Mouse (Mus musculus) CH12.LX (cell line): ENCODE data around the gene Raver1. TPM values are rescaled to one million over a fixed set of nuclear protein-coding genes. Genes with fewer than 3 reads are reported as not detected.
A peak's percentile ranks its signal among the peaks of the same experiment; 100 is the strongest.

Source experiments
- DNase-seq: peaks from one replicate; pipeline ENCODE4 v3.0.0-alpha.2; 2013; ENCODE audit errors: extremely low read depth
- H3K27ac ChIP-seq: 2 replicates; pipeline ENCODE4 v1.5.1; 2012; ENCODE audit warnings: low read depth, mild to moderate bottlenecking, control low read depth, moderate library complexity; ENCODE audit not compliant: insufficient read depth
- H3K27me3 ChIP-seq: replicated peaks from 2 replicates; pipeline ENCODE3; 2012; ENCODE audit warnings: inconsistent platforms
- H3K36me3 ChIP-seq, 2 experiments: replicated peaks in 1 of 2; 2 replicates each; pipeline versions ENCODE3 to v1.6.1; 2012; ENCODE audit warnings: inconsistent platforms in 1 of 2, low read length in 1 of 2, mild to moderate bottlenecking in 1 of 2, mixed read lengths in 1 of 2, moderate library complexity in 1 of 2; ENCODE audit not compliant: control insufficient read depth in 1 of 2, insufficient read depth in 1 of 2
- H3K4me1 ChIP-seq, 2 experiments: 2 replicates each; pipeline ENCODE4 v1.6.1; 2012; ENCODE audit warnings: inconsistent platforms in 1 of 2, moderate library complexity in 1 of 2; ENCODE audit not compliant: insufficient read depth in 2 of 2, control insufficient read depth in 1 of 2
- H3K4me2 ChIP-seq: 2 replicates; pipeline ENCODE4 v1.6.1; 2012; ENCODE audit warnings: low read depth, mild to moderate bottlenecking, control low read depth; ENCODE audit not compliant: poor library complexity, insufficient read depth, severe bottlenecking
- H3K4me3 ChIP-seq, 3 experiments: fragments of 150-350 bp in 1 of 3; sonication (generic) in 1 of 3; replicated peaks in 1 of 3; 2 replicates each; pipeline versions ENCODE3 to v1.5.1; 2011 to 2012; ENCODE audit warnings: low read depth in 2 of 3, low read length in 2 of 3, mild to moderate bottlenecking in 2 of 3, moderate library complexity in 2 of 3, control low read depth in 1 of 3, improper control_type of control experiment in 1 of 3, inconsistent platforms in 1 of 3, mixed read lengths in 1 of 3; ENCODE audit not compliant: poor library complexity in 1 of 3
- H3K79me2 ChIP-seq: replicated peaks from 2 replicates; pipeline ENCODE4 v1.6.1; 2012; ENCODE audit warnings: mild to moderate bottlenecking, moderate library complexity; ENCODE audit not compliant: control insufficient read depth, poor library complexity, insufficient read depth, severe bottlenecking; ENCODE audit errors: extremely low read depth
- H3K9ac ChIP-seq: 2 replicates; pipeline ENCODE4 v1.6.1; 2012; ENCODE audit warnings: low read depth, mild to moderate bottlenecking, control low read depth, moderate library complexity; ENCODE audit not compliant: insufficient read depth
- H3K9me3 ChIP-seq: replicated peaks from 2 replicates; pipeline ENCODE3; 2012; ENCODE audit warnings: low read length, inconsistent platforms, mixed read lengths
- BHLHE40 ChIP-seq: IDR thresholded peaks from 2 replicates; pipeline ENCODE4 v1.6.1; 2011; ENCODE audit warnings: mild to moderate bottlenecking, low read depth, low read length, improper control_type of control experiment
- CHD1 ChIP-seq: IDR thresholded peaks from 2 replicates; pipeline ENCODE4 v1.6.1; 2012; ENCODE audit warnings: low read depth, low read length, improper control_type of control experiment, inconsistent platforms
- CHD2 ChIP-seq: IDR thresholded peaks from 2 replicates; pipeline ENCODE4 v1.6.1; 2011; ENCODE audit warnings: low read length, improper control_type of control experiment
- CTCF ChIP-seq, 2 experiments: IDR thresholded peaks in 1 of 2; conservative IDR thresholded peaks in 1 of 2; 2 replicates each; pipeline ENCODE4 v1.5.1; 2011 to 2012; ENCODE audit warnings: low read depth in 2 of 2, low read length in 2 of 2, improper control_type of control experiment in 1 of 2, inconsistent platforms in 1 of 2, mild to moderate bottlenecking in 1 of 2, moderate library complexity in 1 of 2
- E2F4 ChIP-seq: IDR thresholded peaks from 2 replicates; pipeline ENCODE4 v1.6.1; 2011; ENCODE audit warnings: low read depth, low read length, improper control_type of control experiment; ENCODE audit not compliant: insufficient replicate concordance
- ELF1 ChIP-seq: IDR thresholded peaks from 2 replicates; pipeline ENCODE4 v1.6.1; 2014; ENCODE audit warnings: low read depth, mild to moderate bottlenecking, inconsistent platforms, low read length, improper control_type of control experiment
- ETS1 ChIP-seq: conservative IDR thresholded peaks from 2 replicates; pipeline ENCODE4 v1.6.1; 2012; ENCODE audit warnings: low read depth, mild to moderate bottlenecking, inconsistent platforms, low read length, improper control_type of control experiment, moderate library complexity
- GABPA ChIP-seq: IDR thresholded peaks from 2 replicates; pipeline ENCODE4 v1.6.1; 2012; ENCODE audit warnings: low read depth, low read length, improper control_type of control experiment, inconsistent platforms; ENCODE audit not compliant: insufficient replicate concordance
- HCFC1 ChIP-seq: IDR thresholded peaks from 2 replicates; pipeline ENCODE4 v1.6.1; 2012; ENCODE audit warnings: low read depth, mild to moderate bottlenecking, inconsistent platforms, low read length, improper control_type of control experiment
- JUN ChIP-seq: IDR thresholded peaks from 2 replicates; pipeline ENCODE4 v1.6.1; 2011; ENCODE audit warnings: low read depth, mild to moderate bottlenecking, low read length, improper control_type of control experiment, moderate library complexity; ENCODE audit not compliant: insufficient read depth
- KAT2A ChIP-seq: IDR thresholded peaks from 2 replicates; pipeline ENCODE4 v1.6.1; 2012; ENCODE audit warnings: low read length, improper control_type of control experiment, inconsistent platforms; ENCODE audit not compliant: insufficient replicate concordance
- MAX ChIP-seq: IDR thresholded peaks from 2 replicates; pipeline ENCODE4 v1.6.1; 2011; ENCODE audit warnings: low read length, improper control_type of control experiment
- MAZ ChIP-seq: IDR thresholded peaks from 2 replicates; pipeline ENCODE4 v1.6.1; 2012; ENCODE audit warnings: low read depth, mild to moderate bottlenecking, inconsistent platforms, low read length, improper control_type of control experiment, moderate library complexity
- NELFE ChIP-seq: IDR thresholded peaks from 2 replicates; pipeline ENCODE4 v1.6.1; 2011; ENCODE audit warnings: low read depth, low read length, improper control_type of control experiment
- PAX5 ChIP-seq: IDR thresholded peaks from 2 replicates; pipeline ENCODE4 v1.6.1; 2012; ENCODE audit warnings: low read length, inconsistent platforms, mixed read lengths
- POLR2A ChIP-seq: IDR thresholded peaks from 2 replicates; pipeline ENCODE4 v1.6.1; 2011; ENCODE audit warnings: low read depth, mild to moderate bottlenecking, improper control_type of control experiment, low read length
- POLR2AphosphoS2 ChIP-seq: IDR thresholded peaks from 2 replicates; pipeline ENCODE4 v1.6.1; 2011; ENCODE audit warnings: low read depth, low read length, improper control_type of control experiment
- RCOR1 ChIP-seq: conservative IDR thresholded peaks from 2 replicates; pipeline ENCODE4 v1.6.1; 2012; ENCODE audit warnings: low read depth, mild to moderate bottlenecking, inconsistent platforms, low read length, improper control_type of control experiment
- TBP ChIP-seq: conservative IDR thresholded peaks from 2 replicates; pipeline ENCODE4 v1.6.1; 2011; ENCODE audit warnings: low read depth, low read length, improper control_type of control experiment
- TCF12 ChIP-seq: IDR thresholded peaks from 2 replicates; pipeline ENCODE4 v1.6.1; 2014; ENCODE audit warnings: low read depth, mild to moderate bottlenecking, inconsistent platforms, low read length, improper control_type of control experiment
- USF2 ChIP-seq: conservative IDR thresholded peaks from 2 replicates; pipeline ENCODE4 v1.6.1; 2011; ENCODE audit warnings: low read depth, low read length, improper control_type of control experiment
- ZMIZ1 ChIP-seq: IDR thresholded peaks from 2 replicates; pipeline ENCODE4 v1.6.1; 2012; ENCODE audit warnings: low read depth, mild to moderate bottlenecking, inconsistent platforms, low read length, improper control_type of control experiment
- ZNF384 ChIP-seq: IDR thresholded peaks from 2 replicates; pipeline ENCODE4 v1.6.1; 2012; ENCODE audit warnings: low read depth, low read length, improper control_type of control experiment, inconsistent platforms
- dilution Hi-C: fragments of 300-500 bp; cut with MboI; formaldehyde crosslinking; loops from 2 replicates; pipeline ENCODE4 v1.14.3; 2020; ENCODE audit warnings: low sequenced_read_pairs; ENCODE audit not compliant: extremely low pct_unique_long_range_greater_than_20kb, extremely low pct_ligation_motif_present
- in situ Hi-C: fragments of 300-500 bp; cut with MboI; formaldehyde crosslinking; loops from 3 replicates; pipeline ENCODE4 v1.14.3; 2019; ENCODE audit warnings: low sequenced_read_pairs, low pct_ligation_motif_present, low pct_unique_long_range_greater_than_20kb, mixed read lengths
- polyA plus RNA-seq: library from polyadenylated mRNA; unstranded; fragments of >175 nt; gene quantifications from 2 replicates; pipeline ENCODE4 v1.2.1, GENCODE M21; 2012; ENCODE audit warnings: low read depth; ENCODE audit not compliant: insufficient read length
- total RNA-seq, 2 experiments: library from RNA; depleted of rRNA; stranded (reverse); fragments of 300-350 nt in 1 of 2; fragments of >200 nt in 1 of 2; gene quantifications; 2 replicates each; pipeline ENCODE4 v1.2.3; 2012 to 2014

Raver1 gene
- total and polyA plus RNA-seq, 3 experiments: 18.9 to 101 (median 30.8) TPM

DNA sequence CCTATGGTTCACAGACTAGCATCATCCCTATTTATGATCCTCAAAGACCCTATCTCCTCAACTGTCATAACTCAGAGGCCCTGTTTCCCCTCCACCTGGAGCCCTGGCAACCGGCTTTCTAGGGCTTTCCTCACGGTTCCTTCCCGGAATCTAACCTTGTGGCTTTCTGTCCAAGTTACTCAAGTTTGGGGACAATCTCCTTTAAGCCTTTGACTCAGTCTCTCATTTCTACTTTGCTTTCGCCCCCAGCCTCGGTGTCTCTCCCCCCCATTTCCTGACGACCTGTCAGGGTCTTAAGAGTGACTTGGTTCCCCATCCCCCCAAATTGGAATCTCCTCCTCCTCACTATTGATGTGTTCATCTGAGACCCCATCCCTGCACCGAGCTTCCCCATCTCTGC is 59.3 kb downstream of the Raver1 start:
- Histone ChIP-seq H3K27ac (no peak overlapping the region), H3K4me3 (peak overlapping the region; percentile 67 to 76 (median 74)), H3K36me3 (peaks cover 34 to 42% of the 10 kb centered on the region in 2 experiments), H3K4me1 (peaks cover 12 to 50% of the 10 kb centered on the region in 2 experiments), H3K27me3 (no peaks in the 10 kb centered on the region), H3K79me2 (no peaks in the 10 kb centered on the region), H3K9ac (peak overlapping the region; percentile 31; the same call in 1 of the 2 replicates), H3K9me3 (no peaks in the 10 kb centered on the region), H3K4me2 (peak overlapping the region; percentile 74)
- in situ Hi-C loops: loop anchor here (5.0 kb wide), 1 partner anchor 95 kb away; no protein-coding TSS in a partner anchor
- dilution Hi-C loops: no loop called here
- TF ChIP-seq MAZ (no peak), BHLHE40 (0 out of 2 replicates have a peak, but pooled peaks have one; percentile 5), MAX (peak; percentile 5; the same call in 1 of the 2 replicates), ELF1 (0 out of 2 replicates have a peak, but pooled peaks have one; percentile 1)
- DNase-seq: no peak

DNA sequence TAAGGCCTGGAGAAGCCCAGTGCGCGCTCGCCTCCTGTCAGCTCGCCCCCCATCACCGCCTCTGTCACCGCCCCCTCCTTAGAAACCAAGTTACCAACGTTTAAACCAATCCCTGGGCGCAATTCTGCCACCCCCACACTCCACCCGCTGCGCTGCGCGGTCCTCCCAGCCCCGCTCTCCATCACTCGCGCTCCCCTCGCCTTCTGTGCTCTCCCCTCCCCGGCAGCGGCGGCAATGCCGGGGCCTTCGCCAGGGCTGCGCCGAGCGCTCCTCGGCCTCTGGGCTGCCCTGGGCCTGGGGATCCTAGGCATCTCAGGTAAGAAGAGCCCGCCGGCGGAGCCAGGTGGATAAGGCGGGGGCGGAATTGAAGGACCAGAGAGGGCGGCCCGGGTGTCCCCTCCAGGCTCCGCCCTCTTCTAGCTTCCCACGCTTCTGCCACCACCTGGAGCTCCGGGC is 59.9 kb downstream of the Raver1 start, which contains the start of gene Icam5:
Icam5 (plus strand) TSS at position 178 of the 456 bp plus-strand sequence.
- TF ChIP-seq ETS1: no peak
- 0 out of 2 replicates have a peak, but pooled peaks have one; percentile 4 for TF ChIP-seq ELF1
- no peak for TF ChIP-seq GABPA
- TF ChIP-seq USF2: no peak
- no peak for TF ChIP-seq PAX5
- no peak for TF ChIP-seq HCFC1
- TF ChIP-seq POLR2AphosphoS2: no peak
- no peak for TF ChIP-seq TCF12
- no peak for TF ChIP-seq ZMIZ1
- 0 out of 2 replicates have a peak, but pooled peaks have one; percentile 21 for TF ChIP-seq RCOR1
- TF ChIP-seq JUN: no peak
- TF ChIP-seq KAT2A: no peak
- TF ChIP-seq TBP: no peak
- TF ChIP-seq POLR2A: no peak
- TF ChIP-seq E2F4: no peak
- TF ChIP-seq ZNF384: no peak
- TF ChIP-seq NELFE: 0 out of 2 replicates have a peak, but pooled peaks have one; percentile 17
- TF ChIP-seq CTCF (conservative IDR thresholded peaks at IDR 0.05 in 1 of 2, IDR thresholded peaks at IDR 0.05 in 1 of 2; ENCODE audit: low read depth in 2 of 2, low read length in 2 of 2): no peak
- no peak for TF ChIP-seq CHD1
- TF ChIP-seq CHD2: no peak
- peaks cover 14 to 52% of the 10 kb centered on the region in 2 experiments for H3K4me1 ChIP-seq
- no peaks in the 10 kb centered on the region for H3K27me3 ChIP-seq
- no peak for DNase-seq
- in situ Hi-C loops (loop anchor here (5.0 kb wide), 1 partner anchor 95 kb away; no protein-coding TSS in a partner anchor), dilution Hi-C loops (no loop called here)
- H3K4me3 ChIP-seq: peak within 1 kb of the TSS; percentile 67 to 76 (median 74)
- peak within 1 kb of the TSS; percentile 46 for H3K9ac ChIP-seq
- peak within 1 kb of the TSS; percentile 74 for H3K4me2 ChIP-seq
- no peaks in the 10 kb centered on the region for H3K9me3 ChIP-seq
- peaks cover 36 to 42% of the 10 kb centered on the region in 2 experiments for H3K36me3 ChIP-seq
- H3K79me2 ChIP-seq: no peaks in the 10 kb centered on the region
- peak within 1 kb of the TSS; percentile 92 for H3K27ac ChIP-seq
